Mouse (Mus musculus) neural tube, embryonic 15.5 days (tissue): Measurements from ENCODE around the gene Scamp4. TPM values are rescaled to one million over a fixed set of nuclear protein-coding genes. Genes with fewer than 3 reads are reported as not detected.

Experiments used
- ATAC-seq: fragments of 200-750 bp; cut with Nextera tagmentation; 2 replicates; pipeline ENCODE4 v1.8.0; 2017; ENCODE audit warnings: mild to moderate bottlenecking, moderate TSS enrichment, moderate library complexity; ENCODE audit not compliant: low FRiP score
- H3K27ac ChIP-seq: fragments of 300-500 bp; sonication (generic); replicated peaks from 2 replicates; pipeline ENCODE4 v1.5.1; 2015; ENCODE audit warnings: mild to moderate bottlenecking, inconsistent platforms
- H3K27me3 ChIP-seq: fragments of 300-500 bp; sonication (generic); replicated peaks from 2 replicates; pipeline ENCODE4 v1.6.1; 2015; ENCODE audit warnings: inconsistent platforms
- H3K36me3 ChIP-seq: fragments of 300-500 bp; sonication (generic); 2 replicates; pipeline ENCODE4 v1.6.1; 2015; ENCODE audit warnings: inconsistent platforms
- H3K4me1 ChIP-seq: fragments of 300-500 bp; sonication (generic); 2 replicates; pipeline ENCODE4 v1.6.1; 2015; ENCODE audit warnings: inconsistent platforms
- H3K4me2 ChIP-seq: fragments of 300-500 bp; sonication (generic); 2 replicates; pipeline ENCODE4 v1.6.1; 2015; ENCODE audit warnings: inconsistent platforms, mild to moderate bottlenecking, moderate library complexity
- H3K4me3 ChIP-seq: fragments of 300-500 bp; sonication (generic); replicated peaks from 2 replicates; pipeline ENCODE4 v1.5.1; 2015; ENCODE audit warnings: mild to moderate bottlenecking, inconsistent platforms
- H3K9ac ChIP-seq: fragments of 300-500 bp; sonication (generic); replicated peaks from 2 replicates; pipeline ENCODE4 v1.6.1; 2015; ENCODE audit warnings: mild to moderate bottlenecking, inconsistent platforms
- H3K9me3 ChIP-seq: fragments of 300-500 bp; sonication (generic); replicated peaks from 2 replicates; pipeline ENCODE4 v1.6.1; 2016; ENCODE audit warnings: inconsistent platforms
- WGBS: fragments of 180-500 bp; shearing (Covaris S2); methylation state at CpG from one replicate; pipeline ENCODE4 v1.1.7; 2015; ENCODE audit warnings: mixed read lengths; 5-methylcytosine and 5-hydroxymethylcytosine counted together
- polyA plus RNA-seq: library from polyadenylated mRNA; unstranded; fragments of >200 nt; fragmentation: Nextera tagmentation; extraction: Ambion mirVana; gene quantifications from 2 replicates; pipeline ENCODE4 v1.2.1, GENCODE M21; 2015

The Scamp4 gene
- 68.2 and 79.8 TPM in 2 replicates for polyA plus RNA-seq

GRCm38 (mm10) chr10:80602698-80603325 lies at the start of gene Scamp4, which contains the start of gene Adat3:
TSS of gene Scamp4 (plus strand) at chr10:80602872.
TSS of gene Adat3 (plus strand) at chr10:80602880.
- Histone ChIP-seq H3K9me3 (no peaks in the 10 kb centered on the region), H3K27ac (peak within 1 kb of the TSS; percentile 97), H3K9ac (peak within 1 kb of the TSS; percentile 71), H3K4me3 (peak within 1 kb of the TSS; percentile 78), H3K4me1 (peaks cover 22% of the 10 kb centered on the region), H3K4me2 (peak within 1 kb of the TSS; percentile 93), H3K36me3 (peaks cover 19% of the 10 kb centered on the region), H3K27me3 (no peaks in the 10 kb centered on the region)
- under 1% methylated on average over 54 of the region's 54 CpGs for WGBS
- ATAC-seq: peak; percentile 95

DNA sequence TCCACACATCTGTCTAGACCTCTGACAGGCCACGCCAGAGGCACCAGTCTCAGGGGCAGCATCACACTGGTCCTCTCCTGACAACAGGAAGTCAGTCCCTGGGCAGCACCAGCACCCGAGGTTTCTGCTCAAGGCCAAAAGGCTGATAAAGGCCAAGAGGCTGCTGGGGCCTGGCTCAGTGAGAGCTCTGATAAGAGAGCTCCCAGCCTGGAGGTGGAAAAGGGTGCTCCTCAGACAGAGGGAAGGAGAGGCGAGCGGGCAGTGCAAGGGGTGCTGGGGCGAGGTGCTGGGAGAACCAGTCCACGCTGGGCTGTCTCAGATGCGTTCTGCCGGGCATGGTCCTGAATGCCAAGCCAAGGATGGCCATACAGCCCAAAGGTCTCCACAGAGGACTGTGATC lies 49.1 kb upstream of the Scamp4 start:
- no peak for ATAC-seq
- no peak overlapping the region for H3K4me2 ChIP-seq
- peaks cover 19% of the 10 kb centered on the region for H3K36me3 ChIP-seq
- no peak overlapping the region for H3K4me3 ChIP-seq
- no peak overlapping the region for H3K9ac ChIP-seq
- H3K27ac ChIP-seq: no peak overlapping the region
- no peaks in the 10 kb centered on the region for H3K27me3 ChIP-seq
- peaks cover 26% of the 10 kb centered on the region for H3K4me1 ChIP-seq
- no peaks in the 10 kb centered on the region for H3K9me3 ChIP-seq
- WGBS: 90% methylated on average over 8 of the region's 8 CpGs

DNA sequence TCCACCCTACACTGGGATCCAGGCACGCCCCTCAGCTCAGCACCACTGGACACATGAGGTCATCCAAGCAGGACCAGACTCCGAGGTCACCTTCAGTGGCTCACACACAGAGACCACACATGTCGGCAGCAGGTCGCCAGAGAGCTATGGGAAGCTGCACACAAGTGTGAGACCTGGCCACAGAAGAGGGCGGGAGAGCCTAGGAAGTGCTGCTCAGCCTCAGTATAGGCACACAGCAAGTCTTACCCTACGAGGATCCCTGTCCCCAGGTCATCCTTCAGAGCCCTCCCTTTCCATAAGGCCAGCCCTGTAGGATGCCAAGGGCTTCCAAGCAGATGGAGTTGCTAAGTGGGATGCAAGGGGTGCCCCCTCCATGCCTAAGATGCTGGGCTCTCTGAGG lies 48.7 kb upstream of the Scamp4 start:
- H3K36me3 ChIP-seq: peaks cover 18% of the 10 kb centered on the region
- H3K9ac ChIP-seq: no peak overlapping the region
- no peaks in the 10 kb centered on the region for H3K9me3 ChIP-seq
- H3K27me3 ChIP-seq: no peaks in the 10 kb centered on the region
- ATAC-seq: no peak
- H3K4me2 ChIP-seq: no peak overlapping the region
- H3K4me3 ChIP-seq: no peak overlapping the region
- peaks cover 28% of the 10 kb centered on the region for H3K4me1 ChIP-seq
- WGBS: 92% methylated on average over 6 of the region's 6 CpGs
- no peak overlapping the region for H3K27ac ChIP-seq

- no peaks in the 10 kb centered on the region for H3K27me3 ChIP-seq
- no peak for ATAC-seq
- 35% methylated on average over 5 of the region's 5 CpGs for WGBS
- H3K9me3 ChIP-seq: no peaks in the 10 kb centered on the region
- peaks cover 49% of the 10 kb centered on the region for H3K4me1 ChIP-seq
- no peak overlapping the region for H3K4me2 ChIP-seq
- no peak overlapping the region for H3K27ac ChIP-seq
- H3K4me3 ChIP-seq: no peak overlapping the region
- H3K9ac ChIP-seq: no peak overlapping the region
- no peaks in the 10 kb centered on the region for H3K36me3 ChIP-seq
Observed at GRCm38 (mm10) chr10:80557346-80557965, 45.2 kb upstream of the Scamp4 start.

GRCm38 (mm10) chr10:80559431-80559830 lies 43.2 kb upstream of the Scamp4 start:
- no peak overlapping the region for H3K9ac ChIP-seq
- H3K9me3 ChIP-seq: no peaks in the 10 kb centered on the region
- no peak overlapping the region for H3K4me3 ChIP-seq
- H3K36me3 ChIP-seq: no peaks in the 10 kb centered on the region
- no peaks in the 10 kb centered on the region for H3K27me3 ChIP-seq
- peak overlapping the region; percentile 82 for H3K4me2 ChIP-seq
- peaks cover 50% of the 10 kb centered on the region for H3K4me1 ChIP-seq
- no peak overlapping the region for H3K27ac ChIP-seq
- 92% methylated on average over 7 of the region's 7 CpGs for WGBS
- no peak for ATAC-seq

GRCm38 (mm10) chr10:80560621-80561020 lies 42.1 kb upstream of the Scamp4 start:
- Histone ChIP-seq H3K27me3 (no peaks in the 10 kb centered on the region), H3K4me2 (peak overlapping the region; percentile 82), H3K9me3 (no peaks in the 10 kb centered on the region), H3K4me3 (peak overlapping the region; percentile 98), H3K9ac (peak overlapping the region; percentile 90), H3K27ac (peak overlapping the region; percentile 94), H3K4me1 (peaks cover 47% of the 10 kb centered on the region), H3K36me3 (no peaks in the 10 kb centered on the region)
- WGBS: 1% methylated on average over 13 of the region's 13 CpGs
- ATAC-seq: no peak

- Histone ChIP-seq H3K4me2 (peak within 1 kb of the TSS; percentile 82), H3K4me1 (peaks cover 51% of the 10 kb centered on the region), H3K4me3 (peak within 1 kb of the TSS; percentile 98), H3K27ac (peak within 1 kb of the TSS; percentile 94), H3K36me3 (no peaks in the 10 kb centered on the region), H3K27me3 (no peaks in the 10 kb centered on the region), H3K9me3 (no peaks in the 10 kb centered on the region), H3K9ac (peak within 1 kb of the TSS; percentile 90)
- ATAC-seq: peak; percentile 83
- 0% methylated on average over 69 of the region's 72 CpGs for whole genome bisulfite sequencing
Observed at GRCm38 (mm10) chr10:80561116-80561944, 41.3 kb upstream of the Scamp4 start, which contains the start of gene Rexo1. TSS of gene Rexo1 (minus strand) at chr10:80561560.

- peak overlapping the region; percentile 12; the same call in 1 of the 2 replicates for H3K4me3 ChIP-seq
- 0 out of 2 replicates have a peak overlapping the region, but pooled peaks have one; percentile 28 for H3K9ac ChIP-seq
- peak overlapping the region; percentile 47 for H3K4me2 ChIP-seq
- H3K27me3 ChIP-seq: no peaks in the 10 kb centered on the region
- H3K36me3 ChIP-seq: no peaks in the 10 kb centered on the region
- H3K4me1 ChIP-seq: peaks cover 42% of the 10 kb centered on the region
- no peaks in the 10 kb centered on the region for H3K9me3 ChIP-seq
- peak overlapping the region; percentile 60 for H3K27ac ChIP-seq
- peak; percentile 30 for ATAC-seq
- 11% methylated on average over 17 of the region's 17 CpGs for WGBS
Observed at GRCm38 (mm10) chr10:80566375-80567092, 36.1 kb upstream of the Scamp4 start.

GRCm38 (mm10) chr10:80568876-80569275 lies 33.8 kb upstream of the Scamp4 start:
- ATAC-seq: no peak
- no peak overlapping the region for H3K4me2 ChIP-seq
- H3K27ac ChIP-seq: no peak overlapping the region
- peaks cover 45% of the 10 kb centered on the region for H3K4me1 ChIP-seq
- no peak overlapping the region for H3K4me3 ChIP-seq
- no peak overlapping the region for H3K9ac ChIP-seq
- no peaks in the 10 kb centered on the region for H3K9me3 ChIP-seq
- H3K36me3 ChIP-seq: no peaks in the 10 kb centered on the region
- WGBS: 97% methylated on average over 29 of the region's 29 CpGs
- no peaks in the 10 kb centered on the region for H3K27me3 ChIP-seq

DNA sequence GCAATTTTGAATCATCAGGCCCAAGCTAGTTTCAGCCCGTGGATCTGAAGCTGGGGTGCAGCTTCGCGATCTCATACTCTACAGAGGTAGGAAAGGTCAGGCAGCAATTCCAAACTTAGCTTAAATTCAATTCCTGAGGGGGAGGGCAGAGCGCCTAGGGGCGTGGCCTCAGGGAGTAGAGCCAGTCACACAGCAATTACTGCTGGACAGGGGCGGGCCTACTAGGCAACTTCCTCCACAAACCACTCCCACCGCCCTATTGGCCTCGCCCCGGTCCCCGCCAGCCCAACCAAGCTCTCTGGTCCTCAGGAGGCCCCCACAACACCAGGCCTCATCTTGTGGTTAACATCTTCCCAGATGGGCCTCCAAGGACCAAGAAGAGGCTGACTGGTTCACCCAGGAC lies 33.0 kb upstream of the Scamp4 start:
- Histone ChIP-seq H3K4me2 (peak overlapping the region; percentile 3; the same call in 1 of the 2 replicates), H3K36me3 (no peaks in the 10 kb centered on the region), H3K27ac (no peak overlapping the region), H3K4me1 (peaks cover 53% of the 10 kb centered on the region), H3K9ac (no peak overlapping the region), H3K27me3 (no peaks in the 10 kb centered on the region), H3K4me3 (no peak overlapping the region), H3K9me3 (no peaks in the 10 kb centered on the region)
- no peak for ATAC-seq
- WGBS: 42% methylated on average over 10 of the region's 10 CpGs

GRCm38 (mm10) chr10:80570419-80570818 lies 32.3 kb upstream of the Scamp4 start:
- no peaks in the 10 kb centered on the region for H3K36me3 ChIP-seq
- WGBS: 84% methylated on average over 10 of the region's 10 CpGs
- no peaks in the 10 kb centered on the region for H3K9me3 ChIP-seq
- H3K27me3 ChIP-seq: no peaks in the 10 kb centered on the region
- peaks cover 61% of the 10 kb centered on the region for H3K4me1 ChIP-seq
- 0 out of 2 replicates have a peak overlapping the region, but pooled peaks have one; percentile 2 for H3K27ac ChIP-seq
- no peak for ATAC-seq
- H3K9ac ChIP-seq: no peak overlapping the region
- peak overlapping the region; percentile 38; the same call in 1 of the 2 replicates for H3K4me2 ChIP-seq
- H3K4me3 ChIP-seq: no peak overlapping the region
